Mouse (Mus musculus) testis, adult 2 months (tissue): ENCODE results near the gene Abca7. TPM values are rescaled to one million over a fixed set of nuclear protein-coding genes. Genes with fewer than 3 reads are reported as not detected.
A peak's percentile ranks its signal among the peaks of the same experiment; 100 is the strongest.

Experiments
- H3K27ac ChIP-seq: fragments of 200-500 bp; 2 replicates; pipeline ENCODE4 v1.5.1; 2012; ENCODE audit warnings: low read depth, low read length; ENCODE audit not compliant: control insufficient read depth, insufficient read depth
- H3K27me3 ChIP-seq: fragments of 200-500 bp; 2 replicates; pipeline ENCODE4 v1.6.1; 2012; ENCODE audit warnings: mild to moderate bottlenecking, low read length, moderate library complexity; ENCODE audit not compliant: control insufficient read depth, insufficient read depth
- H3K36me3 ChIP-seq: fragments of 200-500 bp; 2 replicates; pipeline ENCODE4 v1.6.1; 2012; ENCODE audit warnings: mild to moderate bottlenecking, low read length; ENCODE audit not compliant: control insufficient read depth, insufficient read depth
- H3K4me1 ChIP-seq: fragments of 200-500 bp; 2 replicates; pipeline ENCODE4 v1.6.1; 2012; ENCODE audit warnings: low read length; ENCODE audit not compliant: control insufficient read depth, insufficient read depth
- H3K4me3 ChIP-seq: fragments of 200-500 bp; 2 replicates; pipeline ENCODE4 v1.5.1; 2012; ENCODE audit warnings: low read depth, mild to moderate bottlenecking, low read length, moderate library complexity, mixed read lengths; ENCODE audit not compliant: control insufficient read depth
- CTCF ChIP-seq: fragments of 200-500 bp; IDR thresholded peaks from 2 replicates; pipeline ENCODE4 v1.5.1; 2012; ENCODE audit warnings: low read depth, mild to moderate bottlenecking, inconsistent platforms, low read length, moderate library complexity; ENCODE audit not compliant: control insufficient read depth, insufficient read depth, insufficient replicate concordance
- POLR2A ChIP-seq: fragments of 200-500 bp; IDR thresholded peaks from 2 replicates; pipeline ENCODE4 v1.6.1; 2012; ENCODE audit warnings: low read depth, mild to moderate bottlenecking, inconsistent platforms, low read length, moderate library complexity; ENCODE audit not compliant: control insufficient read depth
- polyA plus RNA-seq: library from polyadenylated mRNA; depleted of rRNA; stranded (reverse); fragments of >200 nt; gene quantifications from 2 replicates; pipeline ENCODE4 v1.2.3, GENCODE M21; 2012

Abca7 gene
- polyA plus RNA-seq, 1 experiment, result 2.2 TPM

DNA sequence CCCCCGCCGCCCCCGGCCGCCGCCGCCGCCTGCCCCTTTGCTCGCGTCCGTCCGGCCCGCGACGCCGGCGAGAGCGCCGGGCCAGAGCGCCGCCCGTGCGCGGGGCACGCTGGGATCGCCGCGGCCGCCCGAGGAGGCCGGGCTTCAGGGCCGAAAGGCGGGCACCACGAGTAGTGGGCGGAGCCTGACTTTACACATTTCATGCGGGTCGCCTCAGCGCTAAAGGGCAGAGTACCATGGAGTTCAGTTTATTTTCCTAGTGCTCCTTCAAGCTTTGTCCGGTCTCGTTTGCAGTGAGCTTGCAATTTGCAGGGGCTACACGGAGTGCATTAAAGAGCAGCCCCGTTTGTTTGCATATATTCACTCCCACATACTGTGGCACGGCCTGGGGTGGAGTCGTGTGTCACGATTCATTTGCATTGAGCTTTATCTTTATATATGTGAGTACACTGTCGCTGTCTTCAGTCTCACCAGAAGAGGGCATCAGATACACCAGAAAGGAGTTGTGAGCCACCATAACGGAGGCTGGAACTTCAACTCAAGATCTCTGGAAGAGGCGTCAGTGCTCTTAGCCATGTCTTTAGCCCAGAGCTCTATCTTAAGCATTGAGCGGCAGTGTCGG is 12.0 kb upstream of the Abca7 start, which contains the start of gene Tmem259:
Gene Tmem259, minus strand, starts transcription at position 136 of the 622 bp plus-strand sequence.
- Histone ChIP-seq H3K4me3 (peak within 1 kb of the TSS; percentile 90), H3K4me1 (peaks cover 36% of the 10 kb centered on the region), H3K27me3 (no peaks in the 10 kb centered on the region; the same call in 1 of the 2 replicates), H3K27ac (peak within 1 kb of the TSS; percentile 86), H3K36me3 (no peaks in the 10 kb centered on the region)
- TF ChIP-seq CTCF (no peak), POLR2A (0 out of 2 replicates have a peak, but pooled peaks have one; percentile 35)

DNA sequence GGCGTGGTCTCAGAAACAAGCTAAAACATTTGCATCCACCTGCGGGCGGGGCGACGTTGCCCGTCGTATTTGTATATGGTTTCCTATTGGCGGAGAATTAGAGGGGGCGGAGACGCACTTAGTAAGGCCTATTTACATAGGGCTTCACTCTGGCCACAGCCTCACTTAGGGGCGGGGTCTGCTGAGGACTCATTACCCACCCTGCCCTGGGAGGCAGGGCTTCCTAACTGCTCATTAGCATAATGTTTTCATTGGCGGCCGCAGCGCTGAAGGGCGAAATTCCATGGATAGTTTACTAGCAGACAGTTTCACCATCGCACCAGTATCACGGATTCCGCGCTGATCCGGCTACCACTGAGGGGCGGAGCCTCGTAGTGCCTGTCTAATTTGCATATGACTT is 11.4 kb upstream of the Abca7 start:
- Histone ChIP-seq H3K27me3 (no peaks in the 10 kb centered on the region; the same call in 1 of the 2 replicates), H3K4me3 (peak overlapping the region; percentile 86), H3K4me1 (peaks cover 38% of the 10 kb centered on the region), H3K27ac (peak overlapping the region; percentile 86), H3K36me3 (no peaks in the 10 kb centered on the region)
- peak; percentile 26; the same call in 1 of the 2 replicates for TF ChIP-seq POLR2A
- no peak for TF ChIP-seq CTCF

DNA sequence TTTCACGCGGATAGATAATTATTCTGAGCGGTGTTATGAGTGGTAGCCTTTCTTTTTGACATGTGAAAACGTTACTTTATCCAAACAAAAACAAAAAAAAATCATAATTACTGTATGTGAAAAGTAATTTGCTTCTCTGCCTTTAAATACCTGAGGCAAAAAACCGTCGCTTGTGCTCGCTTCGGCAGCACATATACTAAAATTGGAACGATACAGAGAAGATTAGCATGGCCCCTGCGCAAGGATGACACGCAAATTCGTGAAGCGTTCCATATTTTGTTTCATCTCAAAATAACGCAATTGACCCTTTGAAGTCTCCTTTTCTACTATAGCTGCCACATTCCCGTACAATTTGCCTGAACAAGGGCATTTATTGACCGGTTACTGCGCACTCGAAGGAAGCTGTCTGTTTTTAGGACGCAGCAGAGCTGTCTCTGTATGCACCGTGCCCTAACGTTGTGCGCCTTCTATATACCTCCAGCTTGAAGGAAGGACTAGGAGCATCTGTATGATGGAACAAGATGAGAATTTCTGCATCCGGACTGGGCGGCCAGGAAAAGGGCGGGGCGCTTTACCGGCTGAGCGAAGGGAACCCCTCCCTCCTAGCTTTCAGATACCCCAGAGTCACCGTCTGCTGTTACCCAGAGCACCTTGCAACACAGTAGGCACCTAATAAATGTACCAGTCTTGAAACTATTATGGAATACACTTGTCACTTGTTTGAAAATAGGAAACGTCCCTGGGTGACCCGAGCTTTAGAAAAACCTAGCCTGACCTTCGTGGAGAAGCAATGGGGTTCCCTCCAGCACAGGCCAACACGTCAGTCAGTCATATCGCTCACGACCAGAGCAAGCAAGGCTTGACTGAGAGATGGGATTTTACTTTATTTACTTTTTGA is 10.7 kb upstream of the Abca7 start:
- no peaks in the 10 kb centered on the region for H3K36me3 ChIP-seq
- no peaks in the 10 kb centered on the region; the same call in 1 of the 2 replicates for H3K27me3 ChIP-seq
- peak overlapping the region; percentile 86 for H3K27ac ChIP-seq
- H3K4me1 ChIP-seq, result peaks cover 38% of the 10 kb centered on the region
- H3K4me3 ChIP-seq, result peak overlapping the region; percentile 86
- TF ChIP-seq CTCF (no peak), POLR2A (no peak)

- Histone ChIP-seq H3K36me3 (no peaks in the 10 kb centered on the region), H3K27me3 (no peaks in the 10 kb centered on the region; the same call in 1 of the 2 replicates), H3K4me1 (peaks cover 38% of the 10 kb centered on the region), H3K27ac (peak overlapping the region; percentile 81), H3K4me3 (no peak overlapping the region)
- TF ChIP-seq POLR2A (no peak), CTCF (no peak)
Observed at GRCm38 (mm10) chr10:79986232-79986878, 9.9 kb upstream of the Abca7 start.

- peaks cover 38% of the 10 kb centered on the region for H3K4me1 ChIP-seq
- H3K27ac ChIP-seq, result peak overlapping the region; percentile 46
Observed at GRCm38 (mm10) chr10:79986963-79987362, 9.3 kb upstream of the Abca7 start.

GRCm38 (mm10) chr10:79987771-79988505 is 8.4 kb upstream of the Abca7 start:
- TF ChIP-seq POLR2A, result no peak
- TF ChIP-seq CTCF, result no peak
- Histone ChIP-seq H3K27me3 (no peaks in the 10 kb centered on the region; the same call in 1 of the 2 replicates), H3K4me1 (peaks cover 33% of the 10 kb centered on the region), H3K4me3 (peak overlapping the region; percentile 49), H3K36me3 (no peaks in the 10 kb centered on the region), H3K27ac (peak overlapping the region; percentile 62)

More at GRCm38 (mm10) chr10:79986963-79987362, 9.3 kb upstream of the Abca7 start:
- TF ChIP-seq CTCF (peak; percentile 80), POLR2A (no peak)
- H3K27me3 ChIP-seq, result no peaks in the 10 kb centered on the region; the same call in 1 of the 2 replicates
- no peaks in the 10 kb centered on the region for H3K36me3 ChIP-seq
- no peak overlapping the region for H3K4me3 ChIP-seq
